Mouse (Mus musculus): ENCODE data around the gene Dclk3.

Gene Dclk3

GRCm38 (mm10) chr9:111486645-111487477 is 48.0 kb downstream of the Dclk3 start:
- no peak for DNase-seq (ENCODE audit: low spot score in 2 of 2)

DNA sequence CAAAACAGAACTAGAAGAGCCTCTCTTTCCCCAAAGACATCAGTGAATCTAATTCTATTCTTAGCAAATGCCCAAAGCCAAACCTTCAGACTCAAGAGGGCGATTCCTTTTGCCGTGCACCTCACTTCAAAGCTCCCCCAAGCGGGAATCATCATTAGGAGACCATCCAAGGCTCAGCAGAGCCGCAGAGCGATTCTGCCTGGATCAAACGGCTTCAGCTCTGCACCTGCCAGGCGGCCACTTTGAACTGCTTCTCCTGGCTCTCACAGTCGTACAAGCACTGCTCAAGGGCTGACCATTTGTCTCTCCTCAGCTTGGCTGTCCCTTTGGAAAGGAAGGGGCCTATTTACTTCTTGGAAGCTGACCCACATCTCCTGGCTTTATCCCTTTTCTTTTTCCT is 51.7 kb downstream of the Dclk3 start:
- no peak for DNase-seq (ENCODE audit: low spot score in 2 of 2)

DNA sequence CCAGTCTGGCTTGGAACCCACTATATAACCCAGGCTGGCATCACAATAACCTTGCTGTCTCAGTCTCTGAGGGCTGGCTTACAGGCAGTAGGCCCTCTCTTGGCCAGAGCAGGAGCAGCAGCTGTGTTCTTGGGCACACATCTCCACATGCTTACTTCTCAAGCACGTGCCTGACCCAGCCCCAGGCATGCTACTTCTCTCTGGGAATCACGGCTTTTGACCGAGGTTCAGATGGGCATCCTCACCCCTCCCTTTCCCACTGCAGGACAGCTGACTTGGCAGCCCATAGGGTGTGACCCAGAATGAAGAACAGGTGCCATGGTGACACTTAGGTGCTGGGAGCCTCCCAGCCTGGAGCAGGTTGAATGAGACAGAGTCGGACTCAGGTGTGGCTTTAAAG is 52.4 kb downstream of the Dclk3 start:
- DNase-seq (ENCODE audit: low spot score in 2 of 2), result no peak

DNA sequence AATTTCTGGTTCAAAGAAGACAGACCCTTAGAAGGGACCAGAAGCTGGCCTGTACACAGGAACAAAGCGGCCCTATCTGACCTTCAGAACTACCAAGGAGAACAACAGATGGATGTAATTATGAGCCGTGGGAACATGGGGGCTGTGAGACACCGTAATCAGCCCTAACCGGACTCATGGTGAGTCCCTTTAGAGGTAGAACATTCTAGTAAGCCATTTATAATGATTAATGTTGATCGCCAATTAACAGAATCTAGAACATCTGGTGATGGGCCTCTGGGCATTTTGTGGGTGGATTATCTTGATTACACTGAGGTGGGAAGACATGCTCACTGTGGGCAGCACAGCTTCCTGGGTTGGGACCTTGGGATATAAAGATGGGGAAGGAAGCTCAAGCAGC is 54.6 kb downstream of the Dclk3 start:
- no peak for DNase-seq (ENCODE audit: low spot score in 2 of 2)

DNA sequence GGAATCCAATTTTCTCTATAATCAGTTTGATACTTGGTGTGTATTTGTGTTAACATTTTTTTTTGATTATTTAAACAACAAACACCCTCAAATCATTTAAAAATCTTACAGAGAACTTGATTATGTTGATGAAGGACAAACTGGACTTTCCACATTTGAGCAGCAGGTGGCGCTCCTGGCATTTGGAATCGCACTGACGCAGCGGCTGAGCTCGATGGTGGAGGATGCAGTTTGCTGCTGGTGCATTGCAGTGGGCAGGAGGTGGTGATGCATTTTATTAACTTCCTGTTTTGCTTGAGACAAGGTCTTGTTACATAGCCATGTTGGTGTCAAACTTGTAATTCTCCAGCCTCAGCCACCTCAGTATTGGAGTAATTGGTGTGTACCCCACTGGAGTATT is 56.7 kb downstream of the Dclk3 start:
- DNase-seq (ENCODE audit: low spot score in 2 of 2), result peak; percentile 34 to 78

DNA sequence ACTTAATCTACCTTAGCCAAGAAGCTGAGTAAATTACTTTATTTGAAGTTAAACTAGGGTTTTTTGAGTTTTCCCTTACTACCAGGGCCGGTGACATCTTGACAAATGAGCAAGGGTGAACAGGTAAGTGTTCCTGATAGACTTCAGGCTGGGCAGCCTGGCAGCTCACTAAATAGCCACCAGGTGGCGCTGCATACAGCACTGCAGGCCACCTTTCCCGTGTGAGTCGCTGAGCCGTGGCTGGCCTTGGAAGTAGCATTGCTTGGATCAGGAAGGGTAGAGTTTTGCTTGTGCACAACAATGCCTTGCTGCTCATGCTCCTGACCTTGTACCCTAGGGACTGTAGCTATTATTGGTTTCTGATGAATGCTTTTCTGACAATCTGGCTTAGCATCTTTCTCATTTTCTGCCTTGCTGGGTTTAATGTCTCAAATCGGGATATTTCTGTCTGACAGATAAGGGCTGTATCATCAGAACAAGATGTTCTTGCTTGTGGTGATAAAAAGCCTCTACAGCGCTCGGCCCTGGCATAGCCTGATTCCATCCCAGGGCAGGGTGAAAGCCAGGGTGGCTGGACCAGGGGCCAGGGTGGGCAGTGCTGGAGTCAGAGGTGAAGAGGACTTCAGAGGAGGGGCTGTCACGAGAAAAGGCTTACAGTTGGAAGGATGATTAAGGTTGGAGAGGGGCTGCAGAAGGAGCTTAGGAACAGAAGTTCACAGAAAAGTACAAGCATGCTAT is 58.4 kb downstream of the Dclk3 start:
- DNase-seq (ENCODE audit: low spot score in 2 of 2), result peak; percentile 50 to 80

GRCm38 (mm10) chr9:111500211-111500610 is 61.3 kb downstream of the Dclk3 start:
- no peak for DNase-seq (ENCODE audit: low spot score in 2 of 2)

DNA sequence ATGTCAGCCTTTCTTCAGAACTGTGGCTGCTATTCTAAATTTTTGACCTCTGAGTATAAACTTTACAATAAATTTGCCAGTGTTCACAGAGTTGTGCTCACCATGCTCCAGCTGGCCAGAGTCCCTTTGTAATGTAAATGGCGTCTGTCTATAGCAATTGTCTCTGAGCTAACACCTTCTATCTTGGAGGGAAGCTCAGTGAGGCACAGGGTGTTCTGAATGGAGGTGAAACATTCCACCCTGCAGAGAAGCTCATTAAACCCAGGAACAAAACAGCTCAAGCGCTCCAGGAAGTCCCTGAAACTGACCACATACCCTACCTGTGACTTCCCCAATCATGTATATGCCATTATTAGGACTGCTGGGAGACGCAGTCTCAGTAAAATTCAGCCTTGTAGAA is 67.2 kb downstream of the Dclk3 start:
- DNase-seq (ENCODE audit: low spot score in 2 of 2), result no peak

DNA sequence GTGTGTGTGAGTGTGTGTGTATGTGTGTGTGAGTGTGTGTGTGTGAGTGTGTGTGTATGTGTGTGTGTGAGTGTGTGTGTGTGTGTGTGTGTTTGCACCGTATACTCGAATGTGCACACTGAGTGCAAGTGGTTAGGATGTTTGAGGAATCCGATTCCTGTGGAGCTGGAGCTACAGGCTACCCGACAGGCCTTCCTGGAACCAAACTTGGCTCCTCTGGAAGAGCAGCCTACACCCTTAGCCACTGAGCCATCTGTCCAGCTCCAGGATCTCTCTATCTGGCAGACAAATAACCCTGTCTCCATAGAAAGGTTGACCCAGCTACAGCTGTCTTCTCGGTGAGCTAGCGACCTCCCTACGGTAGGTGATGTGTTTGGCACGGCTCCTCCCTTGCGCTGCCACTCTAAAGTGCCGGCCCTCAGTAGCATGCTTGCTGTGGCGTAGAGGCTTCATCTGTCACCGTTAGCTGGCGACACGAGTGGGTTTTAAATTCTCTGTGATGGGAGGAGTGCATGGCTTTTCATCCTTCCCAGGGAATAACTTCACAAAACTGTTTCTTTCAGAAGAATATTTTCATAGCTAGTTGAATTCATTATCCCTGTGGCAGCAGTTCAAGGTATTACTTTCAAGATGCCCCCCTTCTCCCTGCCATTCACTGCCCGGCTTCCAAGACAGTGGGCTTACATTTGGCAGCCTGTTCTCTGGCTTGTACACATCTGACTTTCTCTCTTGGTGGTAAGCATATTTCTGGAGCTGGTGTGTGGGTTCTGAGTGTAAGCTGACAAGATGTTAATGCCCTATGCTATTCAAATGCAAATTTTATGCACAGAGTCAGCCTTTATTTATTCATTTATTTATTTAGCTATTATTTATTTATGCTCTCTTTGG is 75.9 kb downstream of the Dclk3 start:
- DNase-seq (ENCODE audit: low spot score in 2 of 2), result peak in 1 of 2 experiments; percentile 33

DNA sequence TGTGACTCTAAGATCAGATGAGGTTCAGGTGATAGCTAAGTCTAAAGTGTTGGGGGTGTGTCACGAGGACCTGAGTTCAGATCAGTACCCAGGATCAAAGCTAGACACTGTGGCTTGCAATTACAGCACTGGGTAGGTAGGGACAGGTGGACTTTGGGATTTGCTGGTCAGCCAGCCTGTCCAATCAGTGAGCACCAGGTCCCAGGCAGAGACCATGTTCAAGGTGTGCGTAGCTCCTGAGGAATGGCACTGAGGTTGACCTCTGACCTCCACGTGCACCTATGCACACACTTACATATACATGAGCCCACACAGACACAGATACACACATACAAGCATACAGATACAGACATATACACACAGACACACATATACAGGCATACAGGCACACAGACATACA is 76.7 kb downstream of the Dclk3 start:
- DNase-seq (ENCODE audit: low spot score in 2 of 2), result peak in 1 of 2 experiments; percentile 34

DNA sequence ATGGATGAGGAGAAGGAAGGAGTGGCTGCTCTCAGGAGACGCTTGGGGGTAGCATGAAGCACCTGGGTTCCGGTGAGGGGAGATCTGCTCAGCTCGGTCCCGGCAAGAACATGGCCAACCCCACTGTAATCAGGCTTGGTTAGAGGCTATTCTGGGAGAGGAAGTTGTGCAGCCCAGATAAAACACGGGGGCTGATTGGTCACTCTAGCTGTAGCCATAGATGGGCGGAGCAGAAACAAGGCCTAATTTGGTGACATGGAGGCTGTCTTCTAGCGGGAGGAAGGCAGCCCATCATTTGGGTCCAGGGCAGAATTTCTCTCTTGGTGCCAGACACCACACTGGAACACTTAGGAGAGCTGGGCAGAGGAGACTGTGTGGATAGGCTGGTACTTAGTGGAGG is 83.3 kb downstream of the Dclk3 start:
- peak in 1 of 2 experiments; percentile 44 for DNase-seq (ENCODE audit: low spot score in 2 of 2)

GRCm38 (mm10) chr9:111523111-111523510 is 84.2 kb downstream of the Dclk3 start:
- peak in 1 of 2 experiments; percentile 54 for DNase-seq (ENCODE audit: low spot score in 2 of 2)

GRCm38 (mm10) chr9:111523871-111524270 is 85.0 kb downstream of the Dclk3 start:
- peak in 1 of 2 experiments; percentile 25 for DNase-seq (ENCODE audit: low spot score in 2 of 2)

- peak in 1 of 2 experiments; percentile 58 for DNase-seq (ENCODE audit: low spot score in 2 of 2)
These were observed 96.0 kb downstream of the Dclk3 start for GRCm38 (mm10) chr9:111534744-111535423.

GRCm38 (mm10) chr9:111535445-111536064 is 96.7 kb downstream of the Dclk3 start:
- peak in 1 of 2 experiments; percentile 44 for DNase-seq (ENCODE audit: low spot score in 2 of 2)

Measured in urinary bladder, postnatal 4 days (tissue).